Mouse (Mus musculus) thymus, adult 2 months (tissue): Measurements from ENCODE around the gene Gm20388. TPM values are rescaled to one million over a fixed set of nuclear protein-coding genes. Genes with fewer than 3 reads are reported as not detected.

Experiments used
- DNase-seq: peaks from one replicate; pipeline ENCODE4 v3.0.0; 2021
- H3K27ac ChIP-seq: fragments of 200-500 bp; 2 replicates; pipeline ENCODE4 v1.5.1; 2012; ENCODE audit warnings: low read length, control low read depth; ENCODE audit not compliant: control insufficient read depth, insufficient read depth
- H3K27me3 ChIP-seq: fragments of 200-500 bp; 2 replicates; pipeline ENCODE4 v1.6.1; 2012; ENCODE audit warnings: mild to moderate bottlenecking, low read length, moderate library complexity, mixed read lengths; ENCODE audit not compliant: control insufficient read depth, insufficient read depth
- H3K36me3 ChIP-seq: fragments of 200-500 bp; 2 replicates; pipeline ENCODE4 v1.6.1; 2012; ENCODE audit warnings: mild to moderate bottlenecking, low read length, moderate library complexity; ENCODE audit not compliant: control insufficient read depth, insufficient read depth
- H3K4me1 ChIP-seq: fragments of 200-500 bp; replicated peaks from 2 replicates; pipeline ENCODE4 v1.6.1; 2012; ENCODE audit warnings: low read length; ENCODE audit not compliant: control insufficient read depth, insufficient read depth
- H3K4me3 ChIP-seq: fragments of 200-500 bp; 2 replicates; pipeline ENCODE4 v1.5.1; 2012; ENCODE audit warnings: mild to moderate bottlenecking, low read length, control low read depth, moderate library complexity; ENCODE audit not compliant: control insufficient read depth, insufficient read depth
- CTCF ChIP-seq: fragments of 200-500 bp; IDR thresholded peaks from 2 replicates; pipeline ENCODE4 v1.5.1; 2012; ENCODE audit warnings: mild to moderate bottlenecking, control low read depth, low read length, moderate library complexity, borderline replicate concordance; ENCODE audit not compliant: control insufficient read depth, poor library complexity, insufficient read depth; ENCODE audit errors: extremely low read depth
- POLR2A ChIP-seq: fragments of 200-500 bp; IDR thresholded peaks from 2 replicates; pipeline ENCODE4 v1.6.1; 2012; ENCODE audit warnings: mild to moderate bottlenecking, low read length, control low read depth, moderate library complexity; ENCODE audit not compliant: control insufficient read depth, poor library complexity, insufficient read depth; ENCODE audit errors: extremely low read depth
- WGBS: fragments of 180-500 bp; shearing (Covaris S2); methylation state at CpG from one replicate; pipeline ENCODE4 v1.1.7; 2018; 5-methylcytosine and 5-hydroxymethylcytosine counted together
- polyA plus RNA-seq: library from polyadenylated mRNA; depleted of rRNA; stranded (reverse); fragments of >200 nt; gene quantifications from 2 replicates; pipeline ENCODE4 v1.2.3, GENCODE M21; 2012

Gm20388 gene
- polyA plus RNA-seq, 1 experiment = 103 TPM

DNA sequence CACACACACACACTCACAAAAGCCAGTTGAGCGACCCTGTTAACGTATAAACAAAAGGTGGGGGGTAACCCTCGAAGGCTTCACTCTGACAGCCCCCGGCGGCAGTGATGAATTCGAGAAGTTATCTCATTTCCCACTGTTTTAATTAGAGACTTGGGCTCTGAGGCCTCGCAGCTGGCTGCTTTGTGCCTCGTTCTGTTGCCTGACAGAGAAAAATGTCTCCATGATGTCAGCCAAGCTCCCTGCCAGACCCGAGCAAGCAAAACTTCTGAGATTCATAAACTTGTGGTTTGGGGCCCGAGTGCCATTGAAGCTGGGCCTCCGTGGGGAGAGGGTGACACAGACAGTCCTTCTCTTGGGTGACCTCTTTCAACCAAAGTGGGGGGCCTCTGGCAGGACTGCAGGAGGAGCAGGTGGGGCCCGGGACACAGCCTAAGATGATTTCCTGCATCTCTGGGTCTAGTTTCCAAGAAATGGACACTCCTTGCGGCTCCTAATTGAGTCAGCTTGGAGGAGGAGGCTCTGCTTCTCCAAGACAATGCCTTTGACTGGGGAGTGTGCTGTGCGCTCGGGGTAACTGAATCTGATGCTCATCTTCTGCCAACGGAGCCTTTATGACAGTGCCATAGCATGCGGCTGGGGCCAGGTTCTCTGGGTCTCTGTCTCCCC lies 1092.4 kb downstream of the Gm20388 start:
- WGBS = 67% methylated on average over 17 of the region's 17 CpGs
- H3K4me1 ChIP-seq = peaks cover 12% of the 10 kb centered on the region
- DNase-seq = no peak
- H3K36me3 ChIP-seq = no peaks in the 10 kb centered on the region
- no peak overlapping the region for H3K27ac ChIP-seq
- no peak for TF ChIP-seq POLR2A
- no peak for TF ChIP-seq CTCF
- no peaks in the 10 kb centered on the region for H3K27me3 ChIP-seq
- H3K4me3 ChIP-seq = no peak overlapping the region

GRCm38 (mm10) chr8:121003639-121004038 lies 1093.0 kb downstream of the Gm20388 start:
- H3K27ac ChIP-seq = no peak overlapping the region
- H3K4me1 ChIP-seq = peaks cover 12% of the 10 kb centered on the region
- H3K4me3 ChIP-seq = no peak overlapping the region
- H3K36me3 ChIP-seq = no peaks in the 10 kb centered on the region
- 69% methylated on average over 2 of the region's 2 CpGs for WGBS
- no peaks in the 10 kb centered on the region for H3K27me3 ChIP-seq
- no peak for DNase-seq
- TF ChIP-seq POLR2A (no peak), CTCF (no peak)

- Histone ChIP-seq H3K27me3 (no peaks in the 10 kb centered on the region), H3K36me3 (no peaks in the 10 kb centered on the region)
- TF ChIP-seq CTCF (no peak), POLR2A (no peak)
Observed at GRCm38 (mm10) chr8:121013318-121013717, 1102.7 kb downstream of the Gm20388 start.

DNA sequence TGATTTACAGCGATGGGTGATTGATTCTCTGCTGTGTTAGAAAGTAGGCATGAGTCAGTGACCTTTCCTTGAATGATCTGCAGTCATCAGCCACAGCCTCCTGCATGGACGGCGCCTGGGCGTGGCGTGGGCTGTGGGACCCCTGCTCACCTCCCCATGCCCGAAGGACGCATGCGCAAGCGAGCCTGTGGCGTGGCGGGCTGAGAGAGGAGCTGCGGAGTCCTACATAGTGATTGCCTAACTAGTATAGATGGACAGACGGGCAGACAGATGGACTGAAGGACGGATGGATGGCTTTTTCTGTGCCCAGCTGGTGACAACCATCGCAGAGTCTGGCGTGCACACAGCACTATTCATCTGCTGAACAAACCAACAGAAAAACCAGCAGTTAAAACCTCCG lies 1106.0 kb downstream of the Gm20388 start:
- peaks cover 41% of the 10 kb centered on the region for H3K4me1 ChIP-seq
- no peaks in the 10 kb centered on the region for H3K27me3 ChIP-seq
- H3K27ac ChIP-seq = no peak overlapping the region
- DNase-seq = no peak
- no peak overlapping the region for H3K4me3 ChIP-seq
- WGBS = 94% methylated on average over 17 of the region's 17 CpGs
- TF ChIP-seq POLR2A (no peak), CTCF (no peak)
- no peaks in the 10 kb centered on the region for H3K36me3 ChIP-seq

More at GRCm38 (mm10) chr8:121013318-121013717, 1102.7 kb downstream of the Gm20388 start:
- Histone ChIP-seq H3K4me1 (peaks cover 17% of the 10 kb centered on the region), H3K4me3 (no peak overlapping the region), H3K27ac (no peak overlapping the region)
- DNase-seq = no peak
- WGBS = 96% methylated on average over 6 of the region's 6 CpGs

GRCm38 (mm10) chr8:121018236-121018635 lies 1107.6 kb downstream of the Gm20388 start:
- TF ChIP-seq POLR2A (no peak; the same call in 1 of the 2 replicates), CTCF (peak; percentile 27; the same call in 1 of the 2 replicates)
- no peak for DNase-seq
- Histone ChIP-seq H3K27ac (no peak overlapping the region), H3K4me1 (peaks cover 57% of the 10 kb centered on the region), H3K36me3 (no peaks in the 10 kb centered on the region), H3K27me3 (no peaks in the 10 kb centered on the region), H3K4me3 (no peak overlapping the region)
- 44% methylated on average over 10 of the region's 10 CpGs for WGBS

GRCm38 (mm10) chr8:121021488-121021887 lies 1110.8 kb downstream of the Gm20388 start:
- peak overlapping the region; percentile 92 for H3K27ac ChIP-seq
- peak overlapping the region; percentile 9 for H3K4me3 ChIP-seq
- peaks cover 87% of the 10 kb centered on the region for H3K4me1 ChIP-seq
- TF ChIP-seq CTCF (no peak), POLR2A (peak; percentile 48; the same call in 1 of the 2 replicates)
- H3K36me3 ChIP-seq = no peaks in the 10 kb centered on the region
- H3K27me3 ChIP-seq = no peaks in the 10 kb centered on the region
- DNase-seq = peak; percentile 72
- 3% methylated on average over 12 of the region's 12 CpGs for WGBS

- H3K4me1 ChIP-seq = peaks cover 81% of the 10 kb centered on the region
- no peak overlapping the region for H3K27ac ChIP-seq
- no peak overlapping the region for H3K4me3 ChIP-seq
- H3K36me3 ChIP-seq = no peaks in the 10 kb centered on the region
- TF ChIP-seq CTCF (no peak), POLR2A (no peak)
- peak; percentile 56 for DNase-seq
- 40% methylated on average over 4 of the region's 4 CpGs for WGBS
- no peaks in the 10 kb centered on the region for H3K27me3 ChIP-seq
Observed at GRCm38 (mm10) chr8:121023003-121023402, 1112.4 kb downstream of the Gm20388 start.
